Mouse (Mus musculus): ENCODE results near the gene Stk10.
"Not testable (repeated sequence)": the region's sequence is repeated elsewhere in the genome, so short reads cannot be mapped to it uniquely, and the experiment has no call there.

The Stk10 gene

GRCm38 (mm10) chr11:32532765-32533481 lies at the start of gene Stk10:
Gene Stk10 (plus strand): TSS chr11:32533305.
- peak; percentile 81 for DNase-seq (ENCODE audit: low spot score)

- no peak for DNase-seq (ENCODE audit: low spot score)
These were observed 47.8 kb upstream of the Stk10 start for GRCm38 (mm10) chr11:32485290-32485689.

- no peak for DNase-seq (ENCODE audit: low spot score)
These were observed 46.5 kb upstream of the Stk10 start for GRCm38 (mm10) chr11:32486621-32487020.

GRCm38 (mm10) chr11:32487501-32487900 lies 45.6 kb upstream of the Stk10 start:
- no peak for DNase-seq (ENCODE audit: low spot score)

- DNase-seq (ENCODE audit: low spot score) = no peak
These were observed 44.8 kb upstream of the Stk10 start for GRCm38 (mm10) chr11:32488344-32488743.

- no peak for DNase-seq (ENCODE audit: low spot score)
These were observed 44.1 kb upstream of the Stk10 start for GRCm38 (mm10) chr11:32488808-32489670.

- DNase-seq (ENCODE audit: low spot score) = no peak
These were observed 42.0 kb upstream of the Stk10 start for GRCm38 (mm10) chr11:32491079-32491478.

- DNase-seq (ENCODE audit: low spot score) = no peak
These were observed 39.8 kb upstream of the Stk10 start for GRCm38 (mm10) chr11:32493312-32493711.

GRCm38 (mm10) chr11:32495283-32495682 lies 37.8 kb upstream of the Stk10 start:
- no peak for DNase-seq (ENCODE audit: low spot score)

GRCm38 (mm10) chr11:32498757-32499535 lies 34.2 kb upstream of the Stk10 start:
- DNase-seq (ENCODE audit: low spot score) = no peak

- no peak for DNase-seq (ENCODE audit: low spot score)
These were observed 33.2 kb upstream of the Stk10 start for GRCm38 (mm10) chr11:32499931-32500330.

GRCm38 (mm10) chr11:32503711-32504110 lies 29.4 kb upstream of the Stk10 start:
- DNase-seq (ENCODE audit: low spot score) = no peak

- no peak for DNase-seq (ENCODE audit: low spot score)
These were observed 27.9 kb upstream of the Stk10 start for GRCm38 (mm10) chr11:32505091-32505739.

GRCm38 (mm10) chr11:32510930-32511329 lies 22.2 kb upstream of the Stk10 start:
- DNase-seq (ENCODE audit: low spot score) = no peak

GRCm38 (mm10) chr11:32514853-32515252 lies 18.3 kb upstream of the Stk10 start:
- not testable (repeated sequence) for DNase-seq (ENCODE audit: low spot score)

- no peak for DNase-seq (ENCODE audit: low spot score)
These were observed 17.0 kb upstream of the Stk10 start for GRCm38 (mm10) chr11:32516091-32516490.

- no peak for DNase-seq (ENCODE audit: low spot score)
These were observed 16.0 kb upstream of the Stk10 start for GRCm38 (mm10) chr11:32516916-32517712.

- no peak for DNase-seq (ENCODE audit: low spot score)
These were observed 14.3 kb upstream of the Stk10 start for GRCm38 (mm10) chr11:32518770-32519169.

GRCm38 (mm10) chr11:32519354-32519753 lies 13.8 kb upstream of the Stk10 start:
- no peak for DNase-seq (ENCODE audit: low spot score)

GRCm38 (mm10) chr11:32521246-32521645 lies 11.9 kb upstream of the Stk10 start:
- no peak for DNase-seq (ENCODE audit: low spot score)
